Mouse (Mus musculus): ENCODE measurements at regions not wholly inside any gene's neighbourhood (a gene's known extent, or its start where the extent isn't known, plus 50 kb on each side); places are given as distances from the start of the nearest gene placed in this dataset.

DNA sequence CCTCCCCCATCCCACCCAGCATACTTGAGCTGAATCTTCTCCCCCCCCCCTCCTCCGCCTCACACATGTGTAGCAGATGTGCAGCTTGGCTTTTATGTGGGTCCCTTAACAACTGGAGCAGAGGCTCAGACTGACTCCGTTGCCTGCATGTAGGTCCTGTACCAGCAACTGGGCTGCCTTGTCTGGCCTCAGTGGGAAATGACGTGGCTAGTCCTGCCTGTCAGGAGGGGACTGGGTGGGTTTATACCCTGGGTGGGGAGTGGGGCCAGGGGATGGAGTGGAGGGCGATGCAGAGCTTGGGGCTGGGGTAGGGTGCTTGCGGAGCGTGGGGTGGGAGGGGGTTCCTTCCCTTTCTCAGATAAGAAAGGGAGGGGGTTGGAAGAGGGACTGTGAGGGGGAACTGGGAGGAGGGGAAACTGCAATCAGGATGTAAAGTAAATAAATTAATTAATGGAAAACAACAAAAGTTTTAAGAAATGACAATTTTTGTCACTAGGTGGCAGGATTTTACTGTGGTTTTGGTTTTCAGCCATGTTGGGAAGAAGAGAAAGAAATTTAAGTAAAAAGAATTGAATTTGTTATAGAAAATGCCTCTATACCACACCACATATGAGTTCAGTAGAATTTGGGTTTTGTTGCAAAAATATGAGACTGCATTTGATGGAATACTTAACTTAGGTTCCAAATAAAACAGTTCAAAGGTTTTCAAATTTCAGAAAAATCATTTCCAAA, 61.9 kb upstream of the Vwde start:
- TF ChIP-seq ZC3H11A (IDR thresholded peaks at IDR 0.05; ENCODE audit: low read depth, low read length) (0 out of 2 replicates have a peak, but pooled peaks have one; percentile 5), RAD21 (IDR thresholded peaks at IDR 0.05; ENCODE audit: low read depth, low read length) (peak; percentile 70), EP300 (IDR thresholded peaks at IDR 0.05; ENCODE audit: low read length) (no peak)

All from CH12.LX (cell line).